Mouse (Mus musculus): ENCODE measurements around the gene Vpreb3.
"Not testable (repeated sequence)": the region's sequence is repeated elsewhere in the genome, so short reads cannot be mapped to it uniquely, and the experiment has no call there.

DNA sequence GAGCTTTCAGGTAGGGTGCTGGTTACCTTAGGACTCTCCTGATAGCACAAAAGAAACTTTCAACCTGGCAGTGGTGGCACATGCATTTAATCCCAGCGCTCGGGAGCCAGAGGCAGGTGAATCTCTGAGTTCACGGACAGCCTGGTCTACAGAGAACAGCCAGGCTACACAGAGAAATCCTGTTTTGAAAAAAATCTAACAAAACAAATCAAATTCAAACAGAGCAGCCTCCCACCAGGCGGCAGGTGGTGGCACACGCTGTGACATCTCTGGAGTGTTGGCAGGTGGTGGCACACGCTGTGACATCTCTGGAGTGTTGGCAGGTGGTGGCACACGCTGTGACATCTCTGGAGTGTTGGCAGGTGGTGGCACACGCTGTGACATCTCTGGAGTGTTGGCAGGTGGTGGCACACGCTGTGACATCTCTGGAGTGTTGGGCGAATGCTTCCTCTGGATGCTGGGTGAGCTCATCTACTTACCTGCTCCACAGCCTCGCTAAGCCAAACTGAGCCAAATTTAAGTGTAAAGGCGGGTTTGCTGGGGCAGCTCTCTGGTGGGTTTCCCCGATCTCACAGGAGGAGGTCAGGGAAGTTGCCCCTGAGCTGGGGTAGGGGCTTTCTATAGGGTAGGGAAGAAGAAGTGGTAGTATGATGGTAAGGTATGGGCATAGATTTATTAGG is 51.8 kb downstream of the Vpreb3 start:
- not testable (repeated sequence) for TF ChIP-seq ZMIZ1 (IDR thresholded peaks at IDR 0.05; ENCODE audit: low read depth, low read length); MXI1 (IDR thresholded peaks at IDR 0.05; ENCODE audit: low read depth, low read length); MAX (IDR thresholded peaks at IDR 0.05; ENCODE audit: low read length); EP300 (IDR thresholded peaks at IDR 0.05; ENCODE audit: low read length); MAFK (IDR thresholded peaks at IDR 0.05; ENCODE audit: insufficient replicate concordance, low read length); POLR2A (IDR thresholded peaks at IDR 0.05; ENCODE audit: low read depth, low read length); GABPA (IDR thresholded peaks at IDR 0.05; ENCODE audit: insufficient replicate concordance, low read depth, low read length)

Data from CH12.LX (cell line).